Mouse (Mus musculus) lung, postnatal 0 days (tissue): ENCODE results near the gene Fam110c. TPM values are rescaled to one million over a fixed set of nuclear protein-coding genes. Genes with fewer than 3 reads are reported as not detected.
"Not testable (repeated sequence)": the region's sequence is repeated elsewhere in the genome, so short reads cannot be mapped to it uniquely, and the experiment has no call there.

Experiments
- ATAC-seq: fragments of 200-750 bp; cut with Nextera tagmentation; 2 replicates; pipeline ENCODE4 v1.8.0; 2017; ENCODE audit warnings: moderate library complexity
- DNase-seq: peaks from one replicate; pipeline ENCODE4 v3.0.0-alpha.2; 2016; ENCODE audit warnings: low spot score
- H3K27ac ChIP-seq: fragments of 300-500 bp; sonication (generic); 2 replicates; pipeline ENCODE4 v1.5.1; 2014; ENCODE audit warnings: antibody characterized with exemption, mild to moderate bottlenecking, low read length, mixed read lengths
- H3K27me3 ChIP-seq: fragments of 300-500 bp; sonication (generic); replicated peaks from 2 replicates; pipeline ENCODE4 v1.6.1; 2014; ENCODE audit warnings: low read length, mixed read lengths; ENCODE audit not compliant: insufficient read depth
- H3K36me3 ChIP-seq: fragments of 300-500 bp; sonication (generic); 2 replicates; pipeline ENCODE4 v1.6.1; 2014; ENCODE audit warnings: low read length, mixed read lengths; ENCODE audit not compliant: insufficient read depth
- H3K4me1 ChIP-seq: fragments of 300-500 bp; sonication (generic); 2 replicates; pipeline ENCODE4 v1.6.1; 2014; ENCODE audit warnings: antibody characterized with exemption, low read depth, low read length, mixed read lengths; ENCODE audit not compliant: insufficient read depth
- H3K4me2 ChIP-seq: fragments of 300-500 bp; sonication (generic); replicated peaks from 2 replicates; pipeline ENCODE4 v1.6.1; 2014; ENCODE audit warnings: low read depth, mild to moderate bottlenecking, low read length, moderate library complexity, mixed read lengths
- H3K4me3 ChIP-seq: fragments of 300-500 bp; sonication (generic); 2 replicates; pipeline ENCODE4 v1.5.1; 2014; ENCODE audit warnings: low read depth, low read length
- H3K9ac ChIP-seq: fragments of 300-500 bp; sonication (generic); replicated peaks from 2 replicates; pipeline ENCODE4 v1.6.1; 2014; ENCODE audit warnings: low read depth, mild to moderate bottlenecking
- H3K9me3 ChIP-seq: fragments of 300-500 bp; sonication (generic); 2 replicates; pipeline ENCODE4 v1.6.1; 2016; ENCODE audit warnings: low read length, mixed read lengths
- CTCF ChIP-seq: IDR thresholded peaks from 2 replicates; pipeline ENCODE4 v1.5.1; 2016; ENCODE audit warnings: antibody characterized with exemption, mild to moderate bottlenecking
- EP300 ChIP-seq: IDR thresholded peaks from 2 replicates; pipeline ENCODE4 v1.6.1; 2016; ENCODE audit warnings: antibody characterized with exemption, mild to moderate bottlenecking, control low read depth
- WGBS: fragments of 180-500 bp; shearing (Covaris S2); extraction: QIAGEN DNeasy Blood & Tissue Kit; methylation state at CpG from one replicate; pipeline ENCODE4 v1.1.7; 2014; 5-methylcytosine and 5-hydroxymethylcytosine counted together
- polyA plus RNA-seq: library from polyadenylated mRNA; unstranded; fragments of >200 nt; fragmentation: Nextera tagmentation; extraction: Ambion mirVana; gene quantifications from 2 replicates; pipeline ENCODE4 v1.2.1, GENCODE M21; 2015

Fam110c gene
- polyA plus RNA-seq, 1 experiment from 2014 or later, result 3.1 TPM

DNA sequence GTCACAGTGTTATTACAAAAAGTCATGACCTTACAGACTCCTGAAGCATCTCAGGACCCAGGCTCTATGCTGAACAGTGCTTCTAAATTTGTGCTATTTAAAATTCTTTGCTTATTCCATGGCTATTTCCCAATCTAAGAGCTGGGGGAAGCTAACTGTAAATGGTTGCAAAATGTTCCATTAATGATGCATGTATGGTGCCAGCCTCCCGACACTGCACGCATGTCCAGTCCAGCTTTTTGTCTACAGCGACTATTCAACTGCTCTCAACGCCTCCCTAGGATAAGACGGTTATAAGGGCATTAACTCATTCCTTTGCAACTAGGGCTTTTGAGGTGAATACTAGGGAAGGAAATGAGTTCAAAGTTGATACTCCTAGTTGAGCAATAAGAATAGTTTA, 2.4 kb upstream of the Fam110c start:
- Histone ChIP-seq H3K27ac (no peak overlapping the region), H3K27me3 (peaks cover 11% of the 10 kb centered on the region), H3K4me3 (no peak overlapping the region), H3K4me2 (no peak overlapping the region), H3K9ac (no peak overlapping the region), H3K36me3 (no peaks in the 10 kb centered on the region), H3K4me1 (no peaks in the 10 kb centered on the region), H3K9me3 (no peaks in the 10 kb centered on the region)
- WGBS, result 58% methylated on average over 5 of the region's 5 CpGs
- ATAC-seq (no peak; the same call in 1 of the 2 replicates), DNase-seq (peak; percentile 66)
- TF ChIP-seq EP300 (no peak), CTCF (no peak)

DNA sequence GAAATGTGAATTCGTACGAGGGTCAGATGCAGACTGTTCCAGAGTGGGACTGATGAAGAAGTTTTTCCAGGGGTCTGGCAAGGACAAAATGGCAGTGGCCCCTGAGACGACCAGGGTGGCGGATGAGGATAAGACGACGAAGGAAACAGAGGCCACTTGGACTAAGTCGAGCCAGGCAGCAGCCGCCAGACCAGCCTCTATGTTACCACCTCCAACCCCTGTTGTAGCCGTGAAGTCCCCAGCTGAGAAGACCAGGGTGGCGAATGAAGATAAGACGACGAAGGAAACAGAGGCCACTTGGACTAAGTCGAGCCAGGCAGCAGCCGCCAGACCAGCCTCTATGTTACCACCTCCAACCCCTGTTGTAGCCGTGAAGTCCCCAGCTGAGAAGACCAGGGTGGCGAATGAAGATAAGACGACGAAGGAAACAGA, 710 bp downstream of the Fam110c start:
- peaks cover 13% of the 10 kb centered on the region for H3K27me3 ChIP-seq
- 0 out of 2 replicates have a peak, but pooled peaks have one; percentile 3 for ATAC-seq
- H3K36me3 ChIP-seq, H3K4me1 ChIP-seq, H3K9me3 ChIP-seq, H3K27ac ChIP-seq: not testable (repeated sequence)
- H3K4me2 ChIP-seq, result peak overlapping the region; percentile 84
- peak; percentile 15 for DNase-seq
- 0% methylated on average over 12 of the region's 18 CpGs for WGBS
- H3K4me3 ChIP-seq, result peak overlapping the region; percentile 49
- peak overlapping the region; percentile 52; the same call in 1 of the 2 replicates for H3K9ac ChIP-seq

DNA sequence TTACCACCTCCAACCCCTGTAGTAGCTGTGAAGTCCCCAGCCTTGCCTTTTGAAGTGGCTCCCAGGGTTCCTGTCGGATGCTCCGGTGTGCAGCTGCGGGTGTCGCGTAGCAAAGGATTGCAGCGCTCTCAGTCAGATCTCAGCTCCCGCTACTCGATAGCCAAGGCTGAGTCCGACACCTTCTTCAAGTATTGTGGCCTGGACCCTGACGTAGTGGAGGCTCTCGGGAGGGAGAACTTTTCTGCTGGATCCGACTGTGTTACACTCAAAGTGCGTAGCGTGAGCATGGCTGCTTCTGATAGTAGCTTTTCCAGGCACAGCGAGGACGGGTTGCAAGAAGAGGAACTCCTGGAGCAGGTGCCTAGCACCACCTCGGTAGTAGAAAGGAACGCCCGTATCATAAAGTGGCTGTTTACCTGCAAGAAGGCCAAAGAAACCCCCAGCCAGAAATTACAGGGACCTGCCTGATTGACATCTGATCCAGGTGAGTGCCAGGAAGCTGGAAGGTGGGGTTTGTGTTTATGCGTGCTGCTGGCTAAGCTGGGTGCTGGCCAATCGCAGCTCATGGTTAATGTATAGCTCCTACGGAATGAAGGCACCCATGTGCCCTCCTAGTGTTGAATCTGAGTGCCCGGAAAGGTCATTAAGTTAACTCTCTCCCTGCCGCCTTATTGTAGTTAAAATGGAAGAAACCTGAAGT, 1.3 kb downstream of the Fam110c start:
- peaks cover 13% of the 10 kb centered on the region for H3K27me3 ChIP-seq
- no peak for TF ChIP-seq EP300
- TF ChIP-seq CTCF, result no peak
- DNase-seq (peak; percentile 47), ATAC-seq (peak; percentile 54)
- WGBS, result 2% methylated on average over 24 of the region's 24 CpGs
- H3K36me3 ChIP-seq, result no peaks in the 10 kb centered on the region
- no peaks in the 10 kb centered on the region for H3K9me3 ChIP-seq
- H3K4me1 ChIP-seq, result no peaks in the 10 kb centered on the region
- peak overlapping the region; percentile 84 for H3K4me2 ChIP-seq
- H3K27ac ChIP-seq, result peak overlapping the region; percentile 15; the same call in 1 of the 2 replicates
- peak overlapping the region; percentile 49 for H3K4me3 ChIP-seq
- H3K9ac ChIP-seq, result 0 out of 2 replicates have a peak overlapping the region, but pooled peaks have one; percentile 6

DNA sequence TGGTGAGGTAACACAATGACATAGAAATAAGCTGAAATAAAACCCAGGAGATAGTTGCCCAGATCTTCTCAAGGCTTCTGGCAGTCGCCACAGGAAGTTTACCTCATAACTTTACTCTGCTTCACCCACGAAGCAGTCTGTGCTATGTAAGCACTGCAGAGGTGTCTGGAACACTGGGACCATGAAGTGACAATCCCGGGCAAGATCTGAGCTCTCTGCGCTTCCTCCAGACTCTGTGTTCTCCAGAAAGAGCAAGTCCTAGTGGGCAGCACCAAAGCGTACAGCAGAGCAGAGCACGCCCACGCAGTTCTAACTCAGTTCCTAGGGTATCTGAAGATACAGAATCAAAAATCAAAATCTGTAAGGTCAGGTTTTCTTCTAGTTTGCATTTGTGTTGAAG, 3.4 kb downstream of the Fam110c start:
- no peak for ATAC-seq
- Histone ChIP-seq H3K9ac (no peak overlapping the region), H3K36me3 (no peaks in the 10 kb centered on the region), H3K4me2 (no peak overlapping the region), H3K27me3 (peaks cover 13% of the 10 kb centered on the region), H3K4me1 (no peaks in the 10 kb centered on the region), H3K9me3 (no peaks in the 10 kb centered on the region), H3K27ac (no peak overlapping the region), H3K4me3 (no peak overlapping the region)
- WGBS, result 64% methylated on average over 7 of the region's 7 CpGs
- no peak for DNase-seq
- TF ChIP-seq EP300 (no peak), CTCF (no peak)

DNA sequence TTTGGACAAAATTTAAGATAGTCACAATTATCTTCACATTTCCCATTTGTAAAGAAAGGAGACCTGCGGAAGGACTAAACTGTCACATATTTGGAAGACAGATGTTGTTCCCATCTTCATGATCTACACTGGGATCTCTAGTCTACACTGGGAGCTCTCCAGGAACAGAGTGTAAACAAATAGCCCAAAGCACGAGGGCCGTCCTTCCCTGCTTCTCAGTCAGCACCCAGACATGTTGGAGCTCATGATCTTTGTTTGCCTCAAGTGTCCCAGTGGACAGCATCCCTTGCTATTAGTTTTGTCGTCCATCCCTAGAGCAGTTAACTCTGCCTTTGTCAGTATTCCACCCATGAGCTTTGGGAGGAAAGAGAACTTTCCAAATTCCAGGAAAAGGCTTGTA, 4.4 kb downstream of the Fam110c start:
- DNase-seq (no peak), ATAC-seq (no peak)
- 43% methylated on average over 4 of the region's 4 CpGs for WGBS
- Histone ChIP-seq H3K9me3 (no peaks in the 10 kb centered on the region), H3K36me3 (no peaks in the 10 kb centered on the region), H3K9ac (no peak overlapping the region), H3K27me3 (peaks cover 3% of the 10 kb centered on the region; the same call in 1 of the 2 replicates), H3K27ac (no peak overlapping the region), H3K4me1 (no peaks in the 10 kb centered on the region), H3K4me2 (no peak overlapping the region), H3K4me3 (no peak overlapping the region)
- no peak for TF ChIP-seq EP300
- TF ChIP-seq CTCF, result no peak

DNA sequence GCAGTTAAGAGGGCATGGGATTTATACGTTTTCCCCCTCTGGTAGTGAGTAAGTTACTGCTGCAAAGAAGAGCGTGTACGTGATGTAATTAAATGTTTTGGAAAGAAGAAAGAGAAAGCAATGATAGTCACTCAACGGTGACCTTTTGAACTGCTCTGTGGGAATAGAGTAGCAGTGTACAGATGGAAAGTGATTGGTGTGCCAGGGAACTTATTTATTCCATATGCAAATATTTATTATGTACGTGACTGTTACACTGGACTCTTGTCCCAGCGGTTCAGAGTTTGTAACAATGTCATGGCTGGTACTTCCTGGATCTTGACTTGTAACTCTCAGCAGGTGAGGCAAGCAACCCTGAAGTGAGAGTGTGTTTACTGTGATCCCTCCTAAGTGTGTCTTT, 6.7 kb downstream of the Fam110c start:
- Histone ChIP-seq H3K4me3 (no peak overlapping the region), H3K36me3 (no peaks in the 10 kb centered on the region), H3K4me1 (no peaks in the 10 kb centered on the region), H3K4me2 (no peak overlapping the region), H3K27ac (no peak overlapping the region), H3K27me3 (peaks cover 3% of the 10 kb centered on the region; the same call in 1 of the 2 replicates), H3K9me3 (no peaks in the 10 kb centered on the region), H3K9ac (no peak overlapping the region)
- 60% methylated on average over 6 of the region's 6 CpGs for WGBS
- no peak for ATAC-seq
- TF ChIP-seq EP300 (no peak), CTCF (no peak)
- DNase-seq, result no peak
